Mouse (Mus musculus): ENCODE measurements around the gene Cntrl.

Cntrl gene

DNA sequence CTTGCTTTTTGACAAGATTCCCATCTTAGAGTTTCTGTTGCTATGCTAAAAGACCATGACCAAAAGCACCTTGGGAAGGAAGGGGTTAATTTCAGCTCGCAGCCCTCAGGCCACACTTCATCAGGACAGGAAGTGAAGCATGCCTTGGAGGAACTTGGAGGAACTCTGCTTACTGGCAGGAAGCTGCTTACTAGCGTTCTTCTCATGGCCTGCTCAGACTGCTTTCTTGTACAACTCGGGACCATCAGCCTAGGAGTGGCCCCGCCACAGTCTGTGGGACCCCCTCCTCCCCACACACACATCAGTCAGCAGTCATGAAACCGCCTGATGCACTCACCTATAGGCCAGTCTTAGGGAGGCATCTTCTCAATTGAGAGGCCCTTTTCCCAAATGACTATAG is 64.8 kb downstream of the Cntrl start:
- DNase-seq (ENCODE audit: low spot score in 2 of 2), result no peak

DNA sequence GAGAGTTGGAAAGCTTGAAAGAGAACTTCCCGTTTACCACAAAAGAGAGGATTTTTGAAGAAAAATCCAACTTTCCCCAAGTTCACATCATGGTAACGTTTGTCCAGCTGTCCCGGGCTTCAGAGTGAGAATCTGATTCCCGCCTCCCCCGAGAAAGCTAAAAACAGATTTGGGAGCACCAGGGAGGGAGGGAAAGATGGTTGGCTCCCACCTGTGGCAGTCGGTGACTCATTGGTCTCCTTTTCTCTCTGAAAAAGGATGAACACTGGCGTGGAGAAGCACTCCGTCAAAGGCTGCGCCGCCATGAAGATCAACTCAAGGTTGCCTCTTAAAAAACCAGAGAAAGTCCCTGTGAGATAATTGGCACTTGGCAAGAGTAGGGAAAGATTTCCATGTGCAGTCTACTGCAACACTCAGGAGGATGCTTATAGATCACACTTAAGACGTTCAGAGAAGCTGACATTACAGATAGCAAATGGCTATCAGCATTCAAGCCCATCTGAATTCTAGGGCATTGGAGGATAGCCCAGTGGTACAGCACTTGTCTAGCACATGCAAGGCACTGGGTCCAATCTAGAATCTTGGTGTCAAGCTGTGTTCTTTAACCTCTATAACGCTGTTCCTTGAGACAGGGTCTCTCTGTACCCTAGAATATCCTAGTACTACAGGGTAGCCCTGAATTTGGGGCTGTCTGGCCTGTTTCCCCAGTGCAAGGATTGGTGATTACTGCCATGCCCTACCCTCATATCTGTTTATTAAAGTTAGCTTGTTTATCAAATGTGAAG is 66.2 kb downstream of the Cntrl start:
- DNase-seq (ENCODE audit: low spot score in 2 of 2), result peak; percentile 39 to 53

DNA sequence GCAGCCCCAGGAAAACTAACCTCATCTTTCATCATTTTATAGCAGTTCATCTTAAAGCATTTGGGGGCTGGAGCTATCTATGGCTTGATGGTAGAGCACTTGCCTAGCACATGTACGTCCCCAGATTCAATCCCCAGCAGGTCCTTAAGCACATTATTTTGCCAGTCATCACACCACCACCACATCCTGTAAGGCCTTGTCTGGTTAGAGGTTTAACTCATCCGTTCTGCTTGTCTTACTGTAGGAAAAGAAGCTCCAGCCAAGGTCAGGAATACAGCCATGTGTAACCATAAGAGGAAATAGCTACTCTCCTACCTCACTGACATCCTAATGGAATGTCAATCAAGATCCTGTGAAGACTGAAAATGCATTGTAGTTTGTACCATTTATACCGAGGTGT is 68.9 kb downstream of the Cntrl start:
- no peak for DNase-seq (ENCODE audit: low spot score in 2 of 2)

DNA sequence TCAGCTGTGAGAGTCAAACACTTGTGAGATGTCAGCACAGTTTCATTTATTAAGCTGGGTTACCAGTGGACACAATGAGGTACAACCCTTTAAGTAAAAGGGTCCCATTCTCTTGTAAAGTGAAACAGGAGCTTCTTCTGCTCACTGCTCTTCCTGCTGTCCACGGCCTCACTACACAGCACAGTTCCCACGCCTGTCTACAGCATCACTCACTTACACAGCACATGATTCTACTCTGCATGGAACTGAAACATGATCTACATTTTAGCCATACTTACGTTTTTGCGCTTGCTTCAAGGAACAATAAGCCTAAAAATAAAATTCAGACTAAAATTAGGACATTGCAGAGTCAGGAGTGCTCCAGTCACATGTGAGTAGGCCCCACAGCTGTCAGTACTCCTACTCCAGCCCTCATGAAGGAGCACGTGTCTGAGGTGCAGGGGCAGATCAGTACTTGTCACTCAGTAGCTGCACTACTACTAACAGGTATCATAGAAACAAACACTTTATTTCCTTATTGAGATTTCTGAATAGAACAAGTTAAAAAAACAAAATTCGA is 73.9 kb downstream of the Cntrl start:
- peak in 1 of 2 experiments; percentile 35 for DNase-seq (ENCODE audit: low spot score in 2 of 2)

DNA sequence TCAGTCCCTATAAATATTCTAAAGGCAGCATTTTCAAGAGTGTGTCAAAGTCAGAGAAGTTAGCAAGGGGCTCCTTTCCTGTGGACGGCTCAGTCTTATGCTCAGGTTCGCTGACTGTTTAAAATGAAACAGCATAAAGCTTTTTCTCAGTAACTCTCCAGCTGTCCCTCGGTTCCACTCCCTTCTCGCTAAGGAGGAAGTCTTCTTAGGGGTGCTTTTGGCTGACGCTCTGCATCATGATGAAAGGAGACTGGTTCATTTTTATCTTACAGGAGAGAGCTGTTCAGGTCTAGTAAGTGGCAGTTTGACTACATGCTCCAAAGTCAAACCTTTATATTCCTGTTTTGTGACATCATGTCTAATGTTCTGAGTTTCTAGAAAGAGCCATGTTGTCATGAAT is 79.6 kb downstream of the Cntrl start:
- DNase-seq (ENCODE audit: low spot score in 2 of 2), result no peak

DNA sequence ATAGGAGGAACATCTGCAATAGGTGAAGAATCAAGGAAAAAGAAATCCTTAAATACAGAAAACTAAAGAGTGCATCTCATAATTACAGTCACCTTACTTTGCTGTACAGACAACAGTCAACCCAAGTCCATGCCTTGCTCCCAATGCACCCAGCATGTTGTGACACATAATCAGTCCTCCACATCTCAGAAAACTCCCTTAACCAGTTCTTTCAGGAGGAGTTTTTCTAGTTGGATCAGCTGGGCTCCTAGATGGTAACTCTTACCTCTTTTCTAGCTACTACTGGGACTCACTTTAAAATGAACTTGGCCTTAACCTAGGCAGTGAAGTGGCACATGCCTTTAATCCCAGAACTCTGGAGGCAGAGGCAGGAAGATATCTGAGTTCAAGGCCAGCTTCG is 84.7 kb downstream of the Cntrl start:
- no peak for DNase-seq (ENCODE audit: low spot score in 2 of 2)

DNA sequence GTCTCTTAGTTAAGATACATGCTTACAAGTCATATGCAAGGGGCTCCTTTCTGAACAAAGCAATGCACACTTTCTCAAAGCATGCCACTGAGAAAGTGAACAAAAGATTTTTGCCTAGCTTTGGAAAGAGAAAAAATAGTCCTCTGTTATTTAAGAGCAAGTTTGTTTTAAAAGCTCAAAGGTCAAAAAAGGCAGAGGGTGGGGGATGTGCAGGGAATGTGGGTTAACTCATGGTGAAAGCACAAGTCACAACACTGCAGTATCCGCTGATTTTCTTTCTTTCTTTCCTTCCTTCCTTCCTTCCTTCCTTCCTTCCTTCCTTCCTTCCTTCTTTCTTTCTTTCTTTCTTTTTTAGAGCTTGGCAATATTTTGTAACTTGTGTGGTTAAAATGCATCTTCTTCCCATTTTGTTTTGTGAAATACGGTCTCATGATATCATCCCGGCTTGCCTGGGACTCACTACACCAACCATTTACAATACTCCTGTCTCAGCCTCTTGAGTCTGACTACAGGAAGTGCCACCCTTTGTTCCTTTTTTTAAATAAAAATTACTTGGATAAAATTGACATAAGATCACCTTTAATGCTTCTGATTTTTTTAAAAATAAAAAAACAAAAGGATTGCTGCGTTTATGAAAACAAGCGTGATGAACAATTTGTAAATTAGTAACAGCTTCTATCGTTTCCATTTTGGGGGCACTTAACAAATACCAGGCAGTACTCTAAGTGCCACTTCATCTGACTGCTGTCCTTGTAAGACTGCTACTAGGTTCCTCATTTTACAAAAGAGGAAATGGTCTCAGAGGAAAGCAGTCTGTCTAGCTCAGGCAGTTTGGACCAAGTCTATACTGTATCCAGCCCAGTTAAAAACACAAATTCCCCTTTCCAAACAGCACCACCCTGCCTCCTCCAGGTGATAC is 86.6 kb downstream of the Cntrl start:
- no peak for DNase-seq (ENCODE audit: low spot score in 2 of 2)

DNA sequence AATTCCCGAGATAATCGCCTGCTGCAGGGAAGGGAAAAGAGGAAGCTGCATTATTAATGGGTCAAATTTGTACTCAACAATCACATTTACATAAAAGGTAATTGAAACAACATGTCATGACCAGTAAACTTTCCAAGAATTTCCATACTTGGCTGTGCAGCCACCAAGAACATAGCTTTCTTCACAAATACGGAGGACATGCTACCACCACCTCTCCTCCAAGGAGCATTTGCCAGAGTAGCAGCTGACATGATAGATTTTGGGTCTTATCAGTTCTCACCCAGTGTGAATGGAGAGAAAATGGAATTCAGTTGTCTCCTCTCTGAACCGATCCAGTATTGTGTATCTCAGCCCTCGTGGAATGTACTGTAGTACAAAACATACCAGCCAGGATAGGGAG is 90.2 kb downstream of the Cntrl start:
- DNase-seq (ENCODE audit: low spot score in 2 of 2), result no peak

DNA sequence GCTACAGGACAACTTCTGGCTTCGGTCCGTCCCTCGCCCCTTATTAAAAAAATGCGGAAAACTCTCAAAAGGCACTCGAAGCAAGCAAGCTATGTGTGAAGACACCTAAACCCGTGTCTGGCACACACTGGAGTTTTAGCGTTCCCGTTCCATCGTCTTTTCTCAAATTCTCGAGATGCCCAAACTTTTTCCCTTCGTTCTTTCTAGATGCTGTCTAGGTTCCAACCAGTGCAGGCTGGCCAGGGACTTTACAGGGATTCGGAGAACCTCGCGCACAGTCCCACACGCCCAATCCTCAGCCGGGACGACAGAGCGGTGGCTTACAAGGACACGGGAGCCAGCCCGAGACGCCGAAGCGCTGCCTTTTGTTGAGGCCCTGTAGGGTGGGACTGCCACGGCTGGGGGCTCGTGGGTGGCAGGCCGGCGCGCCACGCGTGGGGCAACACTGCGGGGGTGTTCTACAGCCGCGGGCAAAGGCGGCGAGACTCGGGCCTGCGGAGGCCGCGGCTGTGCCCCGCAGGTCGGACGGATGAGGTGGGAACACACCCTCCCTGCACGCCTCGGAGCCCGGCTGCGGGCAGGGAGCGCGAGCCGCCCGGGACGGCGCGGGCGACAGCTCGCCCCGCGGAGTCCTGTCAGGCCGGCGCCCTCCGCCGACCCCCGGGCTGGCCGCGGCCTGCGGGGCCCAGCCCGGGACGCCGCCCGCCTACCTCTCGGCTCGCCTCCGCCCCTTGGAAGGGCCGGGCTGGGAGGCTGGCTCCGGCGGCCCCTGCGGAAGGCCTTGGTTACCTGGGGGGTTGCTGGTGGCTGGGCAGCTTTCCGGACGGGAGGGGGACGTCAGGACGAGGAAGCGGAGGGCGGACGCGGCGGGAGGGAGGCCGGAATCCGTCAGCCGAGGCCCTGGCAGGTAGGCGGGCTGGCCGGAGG is 90.9 kb downstream of the Cntrl start:
- peak; percentile 26 to 43 for DNase-seq (ENCODE audit: low spot score in 2 of 2)

DNA sequence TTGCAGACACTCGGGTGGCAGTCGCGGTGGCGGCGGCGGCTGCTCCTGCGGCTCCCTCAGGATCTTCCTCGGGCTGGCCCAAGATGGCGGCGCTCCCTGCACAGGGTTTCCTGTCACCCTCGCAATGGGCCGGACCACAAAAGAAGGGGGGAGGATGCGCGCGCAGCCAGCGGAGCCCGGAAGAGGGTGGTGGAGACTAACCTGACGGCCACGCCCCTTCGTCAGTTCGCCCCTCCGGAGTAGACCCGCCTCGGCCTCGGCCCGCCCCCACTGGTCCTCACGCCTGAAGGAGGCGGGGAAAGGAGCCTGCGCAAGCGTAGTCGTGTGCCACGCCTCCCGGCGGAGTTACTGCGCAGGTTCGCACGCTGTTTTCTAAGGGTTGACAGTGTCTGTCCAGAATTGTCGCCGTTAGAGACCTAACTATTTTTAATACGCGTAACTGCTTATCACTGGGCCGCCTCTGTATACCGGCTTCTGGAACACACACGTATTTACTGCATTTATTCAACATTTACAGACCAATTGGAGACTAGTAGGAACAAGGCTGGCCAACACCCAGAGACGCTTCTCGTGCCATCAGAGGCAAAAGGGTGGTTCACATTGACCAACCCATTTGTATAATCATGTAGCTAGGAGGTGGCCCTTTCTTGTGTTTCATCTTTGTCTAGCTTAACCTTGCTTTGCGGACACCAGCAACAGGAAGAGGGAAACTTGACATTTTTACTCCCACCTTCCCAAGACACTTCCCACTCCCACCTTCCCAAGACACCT is 91.8 kb downstream of the Cntrl start, which contains the start of gene Rab14:
Gene Rab14, minus strand, starts transcription at position 223 of the 771 bp plus-strand sequence.
- DNase-seq (ENCODE audit: low spot score in 2 of 2), result peak; percentile 99

DNA sequence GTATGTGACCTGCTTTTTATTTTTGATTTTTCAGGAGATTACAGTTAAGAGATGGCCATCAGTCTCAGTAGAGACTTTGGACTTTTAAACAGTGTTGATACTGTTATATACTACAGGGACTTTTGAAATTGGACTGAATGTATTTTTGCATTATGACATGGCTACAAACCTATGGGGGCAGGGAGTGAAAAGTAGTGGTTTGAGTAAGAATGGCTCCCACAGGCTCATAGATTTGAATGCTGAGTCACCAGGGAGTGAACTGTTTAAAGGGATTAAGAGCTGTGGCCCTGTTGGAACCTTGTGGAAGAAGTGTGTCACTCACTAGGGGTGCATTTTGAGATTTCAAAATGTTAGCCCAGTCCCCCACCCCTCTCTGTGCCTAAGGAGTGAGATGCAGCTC is 94.4 kb downstream of the Cntrl start:
- DNase-seq (ENCODE audit: low spot score in 2 of 2), result no peak

DNA sequence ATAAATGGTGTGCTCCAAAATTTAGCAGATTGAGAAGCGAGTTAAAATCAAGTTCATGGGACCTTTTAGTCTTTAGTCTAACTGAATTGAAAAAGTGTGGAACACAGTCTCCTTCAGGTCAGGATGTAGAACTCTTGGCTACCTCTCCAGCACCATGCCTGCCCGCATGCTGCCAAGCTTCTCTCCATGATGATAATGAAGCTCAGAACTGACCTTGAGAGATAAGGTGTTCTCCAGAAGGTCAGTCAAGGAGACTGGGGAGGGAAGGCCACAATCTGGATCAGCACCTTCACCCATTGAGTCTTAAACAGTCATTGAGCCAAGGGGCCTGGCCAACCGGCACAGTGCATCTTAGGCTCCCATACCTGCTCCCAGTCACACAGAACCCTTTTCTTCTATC is 97.5 kb downstream of the Cntrl start:
- DNase-seq (ENCODE audit: low spot score in 2 of 2), result no peak

DNA sequence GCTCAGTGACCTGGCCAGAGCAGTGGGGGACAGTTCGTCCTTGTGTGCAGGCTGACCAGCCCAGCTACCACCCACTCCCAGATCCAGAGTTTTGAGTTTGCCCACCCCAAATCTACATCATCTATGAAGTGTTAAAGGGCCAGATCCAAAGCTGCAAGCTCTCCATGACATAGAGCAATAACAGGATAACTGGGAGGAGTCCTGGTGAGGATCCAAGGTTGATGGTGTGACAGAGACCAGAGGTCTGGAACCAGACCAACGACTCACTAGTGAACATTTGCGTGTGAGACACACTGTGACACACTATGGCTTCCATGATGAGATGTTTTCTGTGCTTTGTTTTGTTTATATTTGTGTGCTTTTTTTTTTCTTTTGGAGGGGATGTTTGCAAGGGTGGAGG is 98.8 kb downstream of the Cntrl start:
- no peak for DNase-seq (ENCODE audit: low spot score in 2 of 2)

DNA sequence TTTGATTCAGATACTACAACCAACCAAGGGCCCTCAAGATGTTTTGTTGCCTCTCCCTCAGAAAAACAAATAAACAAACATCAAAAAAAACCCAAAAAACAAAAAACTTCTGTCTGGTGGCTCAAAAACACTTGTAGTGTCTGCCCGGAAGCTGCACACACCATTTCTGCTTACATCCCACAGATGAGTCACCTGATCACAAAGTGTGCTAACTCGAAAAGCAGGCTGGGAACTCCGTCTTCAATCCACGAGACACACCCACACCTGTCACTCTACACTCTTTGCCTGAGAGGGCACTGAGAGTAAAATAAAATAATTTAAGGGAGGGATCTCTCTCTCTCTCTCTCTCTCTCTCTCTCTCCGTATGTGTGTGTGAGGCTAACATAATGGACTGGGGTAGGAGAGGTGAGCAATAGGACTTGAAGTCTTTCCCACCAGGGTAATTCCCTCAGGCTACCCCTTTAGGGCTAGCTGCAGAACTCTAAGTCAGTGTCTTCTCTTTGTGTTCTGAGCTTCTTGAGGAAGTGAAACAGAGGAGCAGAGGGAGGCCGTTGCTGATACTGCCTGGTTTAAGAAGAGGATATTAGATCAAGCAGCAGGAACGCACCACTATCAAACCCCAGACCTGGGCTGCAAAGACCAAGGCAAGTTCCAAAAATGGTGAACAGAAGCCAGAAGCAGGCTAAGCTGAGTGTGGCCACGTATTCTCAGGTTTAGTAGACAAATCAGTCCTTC is 99.8 kb downstream of the Cntrl start:
- DNase-seq (ENCODE audit: low spot score in 2 of 2), result no peak

DNA sequence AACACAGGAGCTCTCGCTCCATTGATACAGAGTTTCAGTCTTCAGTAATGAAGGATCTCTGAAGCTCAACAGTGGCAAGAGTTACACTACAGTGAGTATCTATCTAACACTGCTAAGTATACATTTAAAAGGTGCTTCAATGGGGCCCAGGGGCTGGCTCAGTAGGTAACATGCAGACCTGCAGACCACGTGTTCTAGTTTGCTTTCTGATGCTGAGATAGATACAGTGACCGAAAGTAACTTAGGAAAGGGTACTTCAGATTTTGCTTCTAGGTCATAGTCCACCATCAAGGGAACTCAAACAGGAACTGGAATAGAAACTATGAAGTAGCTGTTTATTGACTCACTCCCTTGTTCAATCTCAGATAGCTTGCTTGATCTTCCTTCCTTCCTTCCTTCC is 102.4 kb downstream of the Cntrl start:
- DNase-seq (ENCODE audit: low spot score in 2 of 2), result no peak

DNA sequence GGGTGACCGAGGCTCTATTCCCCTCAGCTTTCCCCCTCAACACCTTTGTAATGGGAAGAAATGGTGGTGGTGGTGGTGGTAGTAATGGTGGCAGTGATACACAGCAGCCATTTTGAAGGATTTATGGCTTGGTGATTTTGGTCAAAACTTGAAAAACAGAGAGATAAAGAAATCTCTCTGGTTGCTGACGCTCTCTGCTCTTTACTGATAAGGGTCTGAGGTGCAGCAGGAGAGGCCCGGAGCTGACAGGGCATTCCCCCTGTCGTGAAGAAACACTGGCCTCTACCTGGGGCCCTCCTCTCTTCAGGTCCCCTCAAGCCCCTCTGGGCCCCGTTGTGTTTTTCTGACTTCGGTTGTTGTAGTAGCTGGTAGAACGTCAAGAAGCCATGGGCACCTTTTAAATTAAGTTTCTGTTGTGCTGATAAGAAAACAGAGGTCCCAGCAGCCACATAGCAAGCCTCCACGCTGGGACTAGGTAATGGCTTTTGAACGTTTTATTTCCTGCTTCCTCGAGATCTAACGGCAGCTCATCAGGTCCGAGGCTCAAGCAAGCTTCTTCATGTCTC is 104.1 kb downstream of the Cntrl start:
- no peak for DNase-seq (ENCODE audit: low spot score in 2 of 2)

DNA sequence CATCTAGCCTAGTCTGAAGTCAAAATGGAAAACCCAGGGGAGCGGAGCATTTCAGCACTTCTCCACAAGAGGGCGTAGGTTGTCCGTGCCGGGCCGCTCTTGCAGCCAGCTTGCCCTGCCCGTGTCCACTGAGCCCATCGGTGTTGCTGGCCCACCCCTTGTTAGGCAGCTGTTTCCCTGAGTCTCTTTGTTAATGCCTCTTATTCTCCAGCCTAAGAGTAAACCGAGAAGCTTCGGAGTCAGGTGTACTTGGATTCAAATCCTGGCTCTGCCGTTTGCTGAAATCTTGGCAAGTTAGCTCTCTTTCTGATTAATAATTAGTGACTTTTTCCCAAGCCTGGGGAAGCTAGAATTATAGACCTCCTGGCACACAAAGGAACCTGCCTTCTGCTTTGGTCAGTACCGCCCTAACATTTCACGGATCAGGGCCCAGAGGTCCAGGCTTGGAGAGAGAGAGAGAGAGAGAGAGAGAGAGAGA is 105.6 kb downstream of the Cntrl start:
- DNase-seq (ENCODE audit: low spot score in 2 of 2), result peak; percentile 88 to 90

DNA sequence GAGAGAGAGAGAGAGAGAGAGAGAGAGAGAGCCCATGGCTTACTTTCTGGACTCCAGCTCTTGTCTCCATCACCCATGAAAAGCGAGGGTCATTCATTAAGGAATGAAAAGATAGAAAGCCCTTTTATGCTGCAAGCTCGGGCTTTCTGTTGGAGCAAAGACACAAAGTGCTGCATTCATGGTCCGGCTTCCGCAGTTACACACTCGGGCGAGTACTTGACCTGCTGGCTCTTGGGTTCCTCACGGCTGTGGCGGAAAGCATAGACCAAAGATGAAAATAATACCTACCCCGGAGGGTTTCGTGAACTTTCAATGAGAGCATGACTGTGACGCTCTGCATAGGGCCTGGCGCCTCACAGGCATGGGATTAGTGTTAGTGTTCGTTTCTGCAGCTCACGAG is 106.1 kb downstream of the Cntrl start:
- DNase-seq (ENCODE audit: low spot score in 2 of 2), result peak in 1 of 2 experiments; percentile 20

DNA sequence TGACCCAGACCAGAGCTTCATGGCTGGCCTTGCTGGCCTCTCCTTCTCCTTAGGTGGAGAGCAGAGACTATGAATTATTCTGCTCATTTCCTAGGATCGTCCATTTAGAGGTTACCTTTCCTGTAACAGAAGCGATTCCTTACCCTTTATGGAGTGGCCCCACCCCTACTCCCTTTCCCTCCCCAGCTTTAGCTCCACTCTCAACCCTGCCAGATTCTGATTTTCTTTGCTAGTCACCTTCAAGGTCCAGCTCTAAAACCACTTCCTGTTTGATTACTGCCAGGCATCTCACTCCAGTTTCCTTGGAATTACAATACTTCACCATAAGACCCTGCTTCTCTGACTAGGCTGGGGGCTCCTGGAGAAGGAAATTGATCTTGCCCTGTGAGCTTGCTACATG is 107.4 kb downstream of the Cntrl start:
- DNase-seq (ENCODE audit: low spot score in 2 of 2), result no peak

Data from right cerebral cortex, adult 2 months (tissue).